Mouse (Mus musculus) heart, adult 11 months (tissue): ENCODE data around the gene Fgfr2.

ENCODE experiments used
- DNase-seq: peaks from one replicate; pipeline ENCODE4 v3.0.0; 2022

Fgfr2 gene

DNA sequence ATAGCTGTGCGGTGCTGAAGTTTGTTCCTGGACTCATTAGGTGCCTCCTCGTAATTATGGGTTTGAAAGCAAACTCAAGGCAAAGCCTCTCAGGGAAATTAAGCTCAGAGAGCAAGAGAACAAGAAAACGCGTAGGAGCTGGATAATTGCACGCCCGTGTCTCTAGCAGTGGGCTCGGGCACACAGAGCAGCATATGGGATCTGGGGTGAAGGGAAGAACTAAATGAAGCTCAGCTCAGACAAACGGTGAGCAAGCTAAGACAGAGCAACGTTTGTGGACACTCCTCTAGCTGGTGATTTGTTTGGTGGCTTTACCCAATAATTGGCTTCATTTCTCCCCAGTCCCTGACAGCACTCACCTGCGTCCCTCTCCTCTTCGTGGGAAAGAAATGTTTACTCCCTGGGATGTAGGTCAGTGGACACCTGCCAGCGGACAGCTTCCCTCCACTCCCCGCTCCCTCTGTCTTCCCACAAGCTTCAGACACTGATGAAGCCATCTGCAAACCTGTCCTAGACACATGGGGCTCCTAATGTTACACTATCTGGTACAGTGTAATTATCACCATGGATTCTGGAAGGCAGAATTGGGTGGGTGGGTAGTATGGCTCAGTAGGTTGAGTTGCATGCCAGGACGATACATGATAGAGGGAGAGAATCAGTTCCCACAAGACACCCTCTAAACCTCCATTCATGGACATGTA lies 1117.0 kb downstream of the Fgfr2 start:
- DNase-seq, result peak; percentile 61

DNA sequence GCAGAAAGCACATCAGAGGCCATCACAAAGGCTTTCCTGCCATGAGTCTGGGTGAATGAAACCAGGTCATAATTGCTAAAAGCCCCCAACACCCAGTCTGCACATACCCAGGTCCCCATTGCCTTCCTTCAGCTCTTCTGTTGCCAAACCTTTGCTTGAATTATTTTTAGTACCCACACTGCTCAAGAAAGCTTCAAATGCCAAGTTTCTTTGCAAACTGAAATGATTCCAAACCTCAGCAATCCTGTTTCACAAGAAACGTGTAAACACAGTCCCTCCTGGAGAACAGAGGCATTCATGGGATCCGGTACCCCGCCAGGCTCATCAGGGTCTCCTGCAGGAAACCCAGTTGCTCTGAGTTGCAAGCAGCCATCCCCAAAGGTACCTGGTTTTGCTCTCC lies 1130.3 kb downstream of the Fgfr2 start:
- DNase-seq, result no peak

DNA sequence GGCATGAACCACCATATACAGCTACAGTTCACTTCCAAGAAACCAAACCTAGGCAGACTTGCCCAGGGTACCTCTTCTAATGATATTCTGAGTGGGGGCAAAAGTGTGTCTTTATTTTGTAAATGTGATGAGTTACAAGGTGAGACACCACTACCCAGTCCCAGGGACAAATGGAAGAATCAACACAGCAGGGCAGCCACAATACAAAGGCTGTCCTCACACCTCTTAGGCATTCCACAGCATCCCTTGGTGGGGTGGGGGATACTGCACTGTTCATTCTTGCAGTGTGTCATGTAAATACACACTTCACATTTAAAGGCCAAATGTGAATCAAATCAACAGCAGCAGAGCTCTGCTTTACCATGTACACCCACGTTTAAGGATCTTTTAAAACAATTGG lies 1130.9 kb downstream of the Fgfr2 start:
- no peak for DNase-seq

DNA sequence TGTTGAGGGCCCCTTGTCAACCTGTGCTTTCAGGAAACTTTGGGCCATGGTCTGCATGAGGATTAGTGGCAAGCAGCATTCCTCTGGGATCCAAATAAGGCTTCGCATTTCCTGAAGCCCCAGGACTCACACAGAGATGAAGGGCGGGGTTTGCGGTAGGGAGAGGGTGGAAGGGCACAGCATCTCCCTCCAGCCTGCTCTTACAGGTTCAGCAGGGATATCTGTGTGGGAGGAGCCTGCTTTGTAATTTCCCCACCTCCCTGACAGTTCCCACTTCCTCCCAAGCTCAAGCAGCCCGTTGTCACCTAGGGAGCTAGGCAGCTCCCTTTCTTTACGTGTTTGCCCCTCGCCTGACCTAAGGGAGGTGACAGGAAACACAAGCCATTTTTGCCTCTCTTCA lies 1134.1 kb downstream of the Fgfr2 start:
- no peak for DNase-seq

DNA sequence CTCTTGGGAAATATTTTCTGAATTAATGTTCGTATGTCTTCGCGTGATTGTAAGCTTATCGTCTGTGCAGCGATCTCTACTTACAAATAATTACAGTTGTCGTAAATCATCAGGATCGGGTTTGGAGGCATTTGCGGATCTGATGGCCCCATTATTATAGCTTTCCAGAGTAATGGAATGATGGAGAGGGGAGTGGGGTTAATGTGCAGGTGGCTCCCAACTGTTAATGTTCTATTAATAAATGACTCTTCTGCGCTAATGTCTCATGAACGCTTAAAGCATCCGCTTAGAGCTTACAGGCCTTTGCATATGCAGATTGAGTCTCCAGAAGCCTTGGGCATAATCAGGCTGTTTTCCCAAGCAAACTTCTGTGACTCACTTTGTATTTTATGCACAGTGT lies 1144.5 kb downstream of the Fgfr2 start:
- no peak for DNase-seq

DNA sequence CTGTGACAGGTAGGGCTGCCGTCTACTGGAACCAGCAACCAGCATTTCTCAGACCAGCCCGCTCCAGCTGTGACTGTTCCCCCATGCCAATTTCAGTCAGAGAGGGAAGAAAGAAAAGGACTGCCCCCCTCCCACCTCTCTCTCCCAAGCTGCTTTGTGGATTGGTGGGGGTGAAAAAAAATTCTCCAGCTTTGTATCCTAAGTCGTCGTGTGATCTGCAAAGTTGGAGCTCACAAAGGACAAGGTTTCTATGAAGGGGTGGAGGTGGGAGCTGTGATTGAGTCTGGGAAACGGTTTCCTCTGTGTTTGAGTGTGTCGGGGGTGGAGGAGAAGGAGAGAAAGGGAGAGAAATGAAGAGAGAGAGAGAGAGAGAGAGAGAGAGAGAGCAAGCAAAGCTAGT lies 1147.3 kb downstream of the Fgfr2 start:
- no peak for DNase-seq

DNA sequence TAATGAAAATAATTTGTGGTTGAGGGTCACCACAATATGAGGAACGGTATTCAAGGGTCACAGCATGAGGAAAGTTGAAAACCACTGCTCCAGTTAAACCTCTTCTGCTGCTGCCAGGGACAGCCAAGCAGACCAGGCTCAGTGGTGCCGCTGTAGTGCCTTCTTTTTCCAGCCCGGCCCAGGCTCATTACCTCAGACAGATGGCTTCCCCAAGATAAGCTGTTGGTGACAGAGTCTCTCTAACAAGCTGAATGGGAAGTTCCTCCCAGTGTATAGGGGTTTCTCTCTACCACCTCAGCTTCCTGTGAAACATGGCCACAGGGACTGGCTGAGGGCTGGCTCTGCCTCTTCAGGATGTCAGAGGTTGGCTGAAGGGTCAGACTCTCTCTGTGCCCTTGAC lies 1152.9 kb downstream of the Fgfr2 start:
- DNase-seq, result no peak

DNA sequence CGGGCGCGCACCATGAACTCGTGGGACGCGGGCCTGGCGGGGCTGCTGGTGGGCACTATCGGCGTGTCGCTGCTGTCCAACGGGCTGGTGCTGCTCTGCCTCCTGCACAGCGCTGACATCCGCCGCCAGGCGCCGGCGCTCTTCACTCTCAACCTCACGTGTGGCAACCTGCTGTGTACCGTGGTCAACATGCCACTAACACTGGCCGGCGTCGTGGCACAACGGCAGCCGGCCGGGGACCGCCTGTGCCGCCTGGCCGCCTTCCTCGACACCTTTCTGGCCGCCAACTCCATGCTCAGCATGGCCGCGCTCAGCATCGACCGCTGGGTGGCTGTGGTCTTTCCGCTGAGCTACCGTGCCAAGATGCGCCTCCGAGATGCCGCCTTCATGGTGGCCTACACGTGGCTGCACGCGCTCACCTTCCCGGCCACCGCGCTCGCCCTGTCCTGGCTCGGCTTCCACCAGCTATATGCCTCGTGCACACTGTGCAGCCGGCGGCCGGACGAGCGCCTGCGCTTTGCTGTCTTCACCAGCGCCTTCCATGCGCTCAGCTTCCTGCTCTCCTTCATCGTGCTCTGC lies 1156.1 kb downstream of the Fgfr2 start:
- DNase-seq, result no peak

DNA sequence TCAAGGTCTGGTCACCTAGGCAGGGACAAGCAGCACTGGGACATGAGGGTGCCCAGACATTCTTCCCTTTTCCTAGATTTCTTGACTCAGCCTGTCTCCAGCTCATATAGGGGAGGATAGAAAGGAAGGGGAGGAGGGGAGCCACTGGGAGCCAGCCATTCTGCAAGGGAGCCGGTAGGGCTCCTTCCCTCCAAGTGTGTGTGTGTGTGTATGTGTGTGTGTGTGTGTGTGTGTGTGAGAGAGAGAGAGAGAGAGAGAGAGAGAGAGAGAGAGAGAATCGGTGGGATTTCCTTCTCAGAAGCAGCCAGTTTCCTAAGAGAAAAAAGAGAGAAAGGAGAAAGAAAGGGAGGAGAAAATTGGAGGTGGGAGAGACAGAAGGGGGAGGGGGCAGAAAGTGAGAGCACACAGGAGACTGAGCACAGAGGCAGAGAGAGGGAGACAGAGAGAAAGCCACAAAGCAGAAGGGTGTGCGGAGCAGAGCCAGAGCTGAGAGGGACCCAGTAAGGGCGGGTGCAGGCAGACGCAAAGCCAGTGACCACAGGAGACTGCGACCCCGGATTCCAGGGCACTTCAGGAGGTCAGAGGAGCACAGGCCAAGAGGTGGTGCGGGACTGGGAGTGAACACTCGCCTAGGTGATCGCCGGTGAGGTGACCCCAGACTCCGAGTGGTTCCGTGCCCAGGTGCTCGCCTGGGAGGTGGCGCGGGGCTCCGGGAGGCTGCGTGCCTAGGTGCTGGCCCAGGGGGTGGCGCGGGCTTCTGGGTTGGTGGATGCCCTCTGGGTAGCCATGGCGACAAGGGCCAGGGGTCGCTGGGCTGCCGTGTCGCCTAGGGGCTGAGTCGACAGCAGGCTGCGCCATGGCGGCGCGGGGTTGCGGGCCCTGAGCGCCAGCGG lies 1156.9 kb downstream of the Fgfr2 start, which contains the start of gene Gpr26:
Gene Gpr26 (plus strand): TSS at position 438 of the 893 bp plus-strand sequence.
- DNase-seq, result no peak

DNA sequence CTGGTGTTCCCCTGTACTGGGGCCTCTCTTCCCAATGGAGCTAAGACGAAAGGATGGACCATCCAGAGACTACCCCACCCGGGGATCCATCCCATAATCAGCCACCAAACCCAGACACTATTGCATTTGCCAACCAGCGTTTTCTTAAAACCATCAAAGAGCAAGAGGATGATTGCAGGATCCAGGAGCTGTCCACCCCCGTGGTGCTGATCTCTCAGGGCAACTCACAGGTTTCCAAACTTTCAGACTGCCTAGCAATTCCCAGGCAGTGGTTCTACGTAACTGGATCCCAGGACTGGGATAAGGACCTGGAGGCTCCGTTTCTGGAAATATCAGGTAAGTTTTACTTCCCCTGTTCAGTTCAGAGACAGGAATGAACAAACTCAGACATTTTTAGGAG lies 1162.6 kb downstream of the Fgfr2 start:
- DNase-seq, result no peak

DNA sequence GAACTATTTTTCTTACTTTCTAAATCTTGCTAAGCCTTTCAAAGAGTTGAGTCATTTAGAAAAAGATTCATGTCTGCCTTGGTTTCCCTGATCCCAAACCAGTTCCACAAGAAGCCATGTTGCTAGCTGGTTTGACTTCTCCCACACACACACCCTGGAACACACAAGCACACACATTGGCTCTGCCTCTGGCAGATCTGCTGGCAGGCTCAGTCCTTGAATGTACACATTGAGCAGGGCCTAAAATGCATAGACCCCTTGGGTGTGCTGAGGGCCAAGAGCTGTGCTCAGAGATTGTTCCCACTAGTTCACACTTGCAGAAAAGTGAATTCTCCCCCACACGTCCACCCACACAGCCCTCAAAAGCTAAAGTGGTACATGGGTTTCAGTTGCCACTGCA lies 1164.4 kb downstream of the Fgfr2 start:
- DNase-seq, result no peak

DNA sequence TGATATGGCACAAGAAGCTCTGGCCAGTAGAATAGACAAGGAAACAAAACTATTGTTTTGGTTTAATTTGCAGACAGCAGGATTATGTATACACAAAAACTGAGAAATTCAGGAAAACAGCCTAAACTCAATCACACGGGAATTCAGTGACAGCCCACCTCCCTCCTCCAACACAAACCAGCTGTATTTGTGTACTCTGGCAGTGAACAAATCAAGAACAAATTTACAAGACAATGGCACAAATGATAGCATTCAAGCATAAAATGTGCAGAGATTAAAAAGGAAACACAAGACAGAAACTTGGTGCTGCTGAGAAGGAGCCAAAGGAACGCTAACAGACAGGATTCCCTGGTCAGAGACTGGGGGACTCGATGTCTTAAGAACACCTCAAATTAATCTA lies 1169.7 kb downstream of the Fgfr2 start:
- DNase-seq, result no peak

DNA sequence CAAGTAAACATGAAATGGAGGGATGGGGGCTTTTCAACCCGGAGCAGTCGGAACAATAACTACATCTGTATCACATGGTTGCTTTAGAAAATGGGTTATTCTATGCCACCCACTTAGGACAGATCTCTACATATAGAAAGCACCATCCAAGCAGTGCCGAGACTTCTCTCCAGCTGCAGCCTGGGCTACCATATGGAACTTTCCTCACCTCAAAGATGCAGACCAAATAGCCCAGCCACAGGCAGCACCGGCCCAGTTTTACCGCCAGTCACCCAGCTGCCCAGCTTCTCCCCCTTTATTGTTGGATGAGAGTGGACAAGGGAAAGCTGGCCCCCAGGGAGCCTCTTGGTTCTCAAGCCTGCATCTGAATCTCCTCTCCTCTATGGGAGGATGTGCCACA lies 1172.0 kb downstream of the Fgfr2 start:
- no peak for DNase-seq

DNA sequence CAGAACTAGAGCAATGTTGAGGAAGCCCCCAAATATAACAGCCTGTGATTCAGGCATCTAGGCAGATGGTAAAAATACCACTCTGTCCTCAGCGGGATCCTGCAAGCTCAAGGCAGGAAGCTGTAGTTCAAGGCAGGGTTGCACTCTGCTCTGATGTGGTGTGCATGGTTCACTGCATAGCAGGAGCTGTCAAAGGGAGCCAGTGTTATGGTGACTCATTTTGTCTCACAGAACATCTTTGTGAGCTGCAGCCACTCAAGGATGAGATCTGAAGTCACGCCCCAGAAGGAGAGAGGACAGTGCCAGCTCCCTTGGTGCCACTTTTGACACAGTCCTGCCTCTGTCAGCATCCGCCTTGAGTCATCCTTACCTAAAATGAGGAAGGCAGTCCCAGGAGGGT lies 1185.5 kb downstream of the Fgfr2 start:
- no peak for DNase-seq

DNA sequence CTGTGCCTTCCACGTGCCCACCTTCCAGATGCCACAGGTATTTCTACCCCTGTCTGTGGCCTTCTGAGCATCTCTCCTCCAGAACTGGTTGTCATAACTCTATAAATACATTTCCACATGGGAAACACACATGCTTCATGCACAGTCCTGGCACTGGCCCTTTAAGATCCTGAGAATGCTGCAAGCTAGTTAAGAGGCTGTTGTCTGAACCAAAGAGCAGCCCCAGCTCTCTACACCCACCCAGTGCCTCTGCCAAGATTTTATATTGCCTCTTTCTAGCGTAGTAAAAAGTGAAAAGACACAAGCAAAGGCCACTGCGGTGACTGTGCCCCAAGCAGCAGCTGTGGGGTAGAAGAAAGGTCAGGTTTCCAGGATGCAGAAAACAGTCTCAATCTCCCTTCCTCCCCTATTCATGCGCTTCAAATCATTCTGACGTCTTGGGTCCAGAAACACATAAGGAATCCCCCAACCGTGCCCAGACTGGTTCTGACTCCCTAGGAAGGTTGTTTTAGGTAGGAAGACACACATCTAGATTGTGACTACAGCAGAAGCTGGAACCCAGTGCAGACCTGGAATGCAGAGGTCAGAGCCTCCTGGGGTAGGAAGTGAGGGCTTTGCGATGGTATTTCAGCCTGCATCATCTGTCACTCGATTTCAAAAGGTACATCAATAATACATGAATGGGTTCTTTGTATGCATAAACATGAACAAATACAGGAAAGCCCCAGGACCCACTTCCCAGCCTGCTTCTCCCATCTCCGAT lies 1195.7 kb downstream of the Fgfr2 start:
- no peak for DNase-seq

DNA sequence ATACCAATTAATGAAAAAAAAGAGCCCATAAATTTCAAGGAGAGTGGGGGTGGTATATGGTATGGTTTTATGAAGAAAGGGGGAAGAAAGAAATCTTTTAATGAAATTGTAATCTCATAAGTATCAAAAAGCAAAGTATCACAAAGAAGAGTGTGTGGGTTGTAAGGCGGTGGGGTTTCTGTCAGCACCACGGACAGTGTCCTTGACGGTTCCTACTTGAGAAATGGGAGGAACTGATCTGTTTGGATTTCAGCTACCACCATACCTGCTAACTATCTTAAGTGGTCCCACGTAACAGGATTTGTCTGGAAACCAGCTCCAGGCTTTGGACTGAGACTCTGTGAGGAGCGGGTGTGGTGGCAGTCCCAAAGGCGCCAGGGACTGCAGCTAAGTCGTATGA lies 1205.8 kb downstream of the Fgfr2 start:
- DNase-seq, result peak; percentile 78

DNA sequence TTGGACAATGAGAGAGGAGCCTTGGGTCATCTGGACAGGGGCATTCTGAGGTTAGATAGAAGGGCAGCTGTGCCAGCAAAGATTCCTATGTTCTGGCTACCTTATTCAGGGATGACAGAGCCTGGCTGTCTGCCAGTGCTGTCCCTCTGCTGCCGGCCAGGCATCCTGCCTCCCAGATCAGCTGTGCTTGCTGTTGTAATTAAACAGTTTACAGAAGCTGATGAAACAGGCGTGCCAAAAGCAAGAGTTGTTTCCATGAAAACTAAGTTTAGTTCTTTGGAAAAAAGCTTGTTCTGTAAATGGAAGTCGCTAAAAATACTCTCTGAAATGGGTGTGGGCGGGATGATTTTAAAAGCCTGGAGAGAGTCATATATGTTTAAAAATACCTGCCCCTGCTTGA lies 1213.5 kb downstream of the Fgfr2 start:
- DNase-seq, result peak; percentile 72

DNA sequence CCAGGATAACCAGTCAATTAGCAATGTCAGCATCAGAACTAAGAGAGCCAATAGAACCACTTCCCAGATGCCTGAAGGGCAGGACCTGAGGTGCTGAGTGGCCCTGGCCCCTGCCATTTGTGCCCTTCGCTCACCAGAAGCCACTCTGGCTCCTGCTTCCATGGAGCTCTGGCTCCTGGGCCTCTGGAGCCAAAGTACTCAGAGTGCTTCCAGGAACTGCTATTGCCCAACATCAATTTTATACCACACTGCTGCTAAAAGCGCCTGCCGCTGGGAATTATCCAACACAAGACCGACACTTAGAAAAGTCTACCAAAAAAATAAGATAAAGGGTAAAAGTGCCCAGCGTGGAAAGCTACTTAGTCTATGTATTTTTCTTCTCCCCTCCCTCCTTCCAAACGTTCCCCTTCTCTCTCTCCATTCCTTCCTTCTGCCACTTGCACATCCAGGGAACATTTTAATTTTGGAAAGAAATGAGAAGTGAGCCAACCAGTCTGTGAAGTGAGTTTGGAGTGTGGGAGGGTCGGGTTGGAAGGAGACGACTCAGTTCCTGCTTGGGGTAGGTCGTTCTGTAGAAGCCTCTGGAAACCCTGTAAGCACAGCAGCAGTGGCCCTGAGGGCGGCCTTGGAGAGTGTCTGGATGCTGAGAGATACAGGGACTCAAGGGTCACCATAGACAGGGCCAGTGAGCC lies 1216.5 kb downstream of the Fgfr2 start:
- DNase-seq, result peak; percentile 91

DNA sequence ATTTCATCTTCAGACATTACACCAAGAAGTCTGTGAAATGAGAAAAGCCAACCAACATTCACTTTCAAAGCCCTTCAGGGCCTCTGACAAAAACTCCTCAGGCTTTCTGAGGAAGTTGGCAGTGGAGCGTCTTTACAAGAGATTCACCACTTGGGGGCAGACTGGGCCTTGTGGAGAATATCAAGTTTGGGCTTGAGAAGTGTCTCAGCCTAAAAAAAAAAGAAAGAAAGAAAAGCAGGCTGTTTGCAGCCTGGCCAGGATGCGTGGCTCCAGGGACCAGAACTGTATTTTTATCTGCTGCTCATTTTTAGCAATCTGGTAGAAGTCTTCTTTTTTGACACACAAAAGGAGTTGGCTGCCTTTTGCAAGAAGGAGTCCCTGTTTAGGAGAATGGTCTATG lies 1223.8 kb downstream of the Fgfr2 start:
- DNase-seq, result peak; percentile 91

DNA sequence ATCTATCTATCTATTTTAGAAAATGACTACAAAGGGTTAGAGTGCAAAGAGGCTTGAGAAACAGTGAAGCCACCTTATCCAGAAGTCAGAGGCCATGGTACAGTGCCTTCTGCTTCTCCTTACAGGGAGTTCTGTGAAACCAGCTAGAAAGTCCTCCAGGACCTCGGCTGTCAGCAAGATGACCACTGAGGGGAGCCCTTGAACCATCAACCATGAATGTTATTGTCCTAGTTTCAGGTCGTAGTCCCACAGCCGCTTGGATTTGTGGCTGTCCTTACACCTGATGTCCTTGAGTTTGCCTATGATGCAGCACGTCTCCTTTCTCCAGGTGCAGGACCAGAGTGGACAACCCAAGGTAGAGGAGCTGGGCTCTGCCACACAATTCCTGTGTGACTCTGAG lies 1225.9 kb downstream of the Fgfr2 start:
- no peak for DNase-seq

DNA sequence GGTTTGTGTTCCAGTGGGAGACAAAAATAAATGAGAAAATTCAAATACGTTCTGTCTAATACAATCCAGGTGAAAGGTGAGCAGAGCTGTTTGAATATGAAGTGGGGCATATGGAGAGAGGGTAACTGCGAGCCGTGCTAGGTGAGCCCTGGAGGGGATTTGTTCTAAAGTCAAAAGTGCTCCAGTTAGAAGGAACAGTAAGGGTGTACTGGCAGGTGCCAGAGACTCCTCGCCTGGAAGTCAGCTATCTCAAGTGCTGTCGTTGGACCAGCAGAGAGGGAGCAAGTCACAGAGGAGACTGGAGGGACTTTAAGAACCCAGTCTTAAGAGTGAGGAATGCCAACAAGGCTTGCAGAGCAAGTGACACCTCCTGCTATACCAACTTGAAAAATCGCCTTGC lies 1240.3 kb downstream of the Fgfr2 start:
- peak; percentile 64 for DNase-seq

DNA sequence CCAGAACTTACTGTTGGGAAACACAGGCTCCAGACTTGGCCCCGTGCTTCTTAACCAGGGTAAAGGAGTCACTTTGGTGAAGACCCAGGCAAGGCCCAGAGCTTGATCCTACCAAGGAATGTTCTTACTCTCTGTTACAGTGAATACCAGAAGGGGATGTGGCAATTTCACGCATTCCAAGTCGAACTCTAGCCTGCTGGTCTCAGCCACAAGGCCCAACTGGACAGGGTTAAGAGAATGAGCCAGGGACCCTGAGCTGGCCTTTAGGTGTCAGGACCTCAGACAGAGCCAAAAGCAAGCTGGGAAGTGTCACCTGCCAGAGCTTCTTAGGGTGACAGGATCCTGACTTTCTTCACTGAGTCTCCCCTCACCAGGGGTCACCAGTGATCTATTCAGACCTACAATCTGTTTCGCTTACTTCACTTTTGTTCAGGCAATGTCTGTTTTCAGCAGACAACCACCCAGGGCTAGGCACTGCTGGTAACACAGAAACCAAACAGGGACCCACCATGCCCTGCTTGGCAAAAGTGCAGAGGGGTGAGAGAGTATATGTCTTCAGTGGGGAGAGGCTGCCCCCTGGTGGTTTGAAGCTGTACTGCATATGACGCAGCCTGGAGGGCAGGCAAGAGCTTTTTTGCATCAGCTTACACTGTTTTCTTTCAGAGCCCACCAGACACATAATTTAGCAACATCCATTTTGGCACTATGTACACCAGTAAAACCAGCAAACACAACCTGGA lies 1241.1 kb downstream of the Fgfr2 start:
- peak; percentile 90 for DNase-seq
